Mouse (Mus musculus): Measurements from ENCODE around the gene Zfp597.
A peak's percentile ranks its signal among the peaks of the same experiment; 100 is the strongest.
"Not testable (repeated sequence)": the region's sequence is repeated elsewhere in the genome, so short reads cannot be mapped to it uniquely, and the experiment has no call there.

The Zfp597 gene

GRCm38 (mm10) chr16:3854437-3855182, 29.8 kb downstream of the Zfp597 start:
- no peak for DNase-seq

- DNase-seq: peak; percentile 35
Observed at GRCm38 (mm10) chr16:3852586-3852985, 31.8 kb downstream of the Zfp597 start.

GRCm38 (mm10) chr16:3851301-3851700, 33.1 kb downstream of the Zfp597 start:
- DNase-seq: not testable (repeated sequence)

GRCm38 (mm10) chr16:3848416-3848815, 35.9 kb downstream of the Zfp597 start:
- no peak for DNase-seq

GRCm38 (mm10) chr16:3847871-3848270, 36.5 kb downstream of the Zfp597 start:
- DNase-seq: peak; percentile 9

- peak; percentile 96 for DNase-seq
Observed at GRCm38 (mm10) chr16:3846711-3847518, 37.4 kb downstream of the Zfp597 start, which contains the start of gene Zfp174. Zfp174 (plus strand) TSS chr16:3847268.

- DNase-seq: no peak
Observed at GRCm38 (mm10) chr16:3843796-3844195, 40.6 kb downstream of the Zfp597 start.

GRCm38 (mm10) chr16:3842989-3843388, 41.4 kb downstream of the Zfp597 start:
- DNase-seq: peak; percentile 5

- peak; percentile 23 for DNase-seq
Observed at GRCm38 (mm10) chr16:3839157-3839885, 45.0 kb downstream of the Zfp597 start.

- DNase-seq: no peak
Observed at GRCm38 (mm10) chr16:3835461-3835860, 48.9 kb downstream of the Zfp597 start.

- peak; percentile 8 for DNase-seq
Observed at GRCm38 (mm10) chr16:3830588-3831109, 53.7 kb downstream of the Zfp597 start, which contains the start of gene Olfr15. Olfr15 (plus strand) TSS chr16:3830878.

- no peak for DNase-seq
Observed at GRCm38 (mm10) chr16:3829727-3830126, 54.6 kb downstream of the Zfp597 start.

- DNase-seq: no peak
Observed at GRCm38 (mm10) chr16:3828021-3828420, 56.3 kb downstream of the Zfp597 start.

GRCm38 (mm10) chr16:3820202-3820601, 64.2 kb downstream of the Zfp597 start:
- no peak for DNase-seq

GRCm38 (mm10) chr16:3814667-3815066, 69.7 kb downstream of the Zfp597 start:
- not testable (repeated sequence) for DNase-seq
